Comparison of ENCODE assay signal across 15 mouse cellular contexts in the genomic region with DNA sequence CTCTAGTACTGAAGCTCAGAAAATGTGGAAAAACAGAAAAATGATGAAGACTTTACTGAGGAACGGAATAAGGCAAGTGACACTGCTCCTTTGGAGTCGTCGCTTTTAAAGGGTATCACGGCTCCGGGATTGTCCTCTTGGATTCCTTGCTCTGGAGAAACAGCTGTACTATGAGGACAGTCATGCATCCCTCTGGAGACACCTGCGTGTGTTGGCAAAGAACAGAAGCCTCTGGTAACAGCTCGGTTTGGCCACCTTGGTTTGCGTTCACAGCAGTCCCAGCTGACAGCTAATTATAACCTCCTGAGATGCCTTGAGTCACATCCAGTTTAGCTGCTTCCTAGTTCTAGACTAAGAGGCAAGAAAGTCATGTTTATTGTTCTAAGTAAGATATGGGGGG.
A peak's percentile ranks its signal among the peaks of the same experiment; 100 is the strongest.
DNase-seq lines count a peak whose midpoint lies in the region.
"Had no signal": no experiment of that assay in that cellular context is flagged by ENCODE, and none has a peak within 500 bp of the region (broad histone marks: within the 10 kb centered on the region; RNA-seq: fewer than 3 reads in every experiment).

No protein-coding gene starts in this region.

- peak; percentile 61 for DNase-seq in heart, adult 11 months
- DNase-seq in heart, adult 9 months (ENCODE audit: low spot score in 2 of 2) = no peak
- DNase-seq in brain, adult 2 months (ENCODE audit: low read depth, low spot score) = peak; percentile 20
- DNase-seq in kidney, postnatal 36 days = no peak
- DNase-seq: adrenal gland, adult 2 months; adrenal gland, adult 8-10 months; adrenal gland, postnatal 10 days; adrenal gland, postnatal 14 days; adrenal gland, postnatal 25 days; adrenal gland, postnatal 36 days; B cell, adult 2 months; cerebellum, adult 11 months; cerebellum, adult 11-12 months; cerebellum, adult 18-20 months; cerebellum, adult 2 months had no signal

Comparison
In these comparisons a context has a peak if more than half of its experiments do, and no peak if none do; other contexts are left out.
1. DNase-seq: peak in heart, adult 11 months (single experiment) and brain, adult 2 months (single experiment); none in heart, adult 9 months (0 of 2) and kidney, postnatal 36 days (0 of 2).